Mouse (Mus musculus) liver, embryonic 14.5 days (tissue): ENCODE data around the gene Vasn. TPM values are rescaled to one million over a fixed set of nuclear protein-coding genes. Genes with fewer than 3 reads are reported as not detected.

Experiments
- ATAC-seq: fragments of 200-750 bp; cut with Nextera tagmentation; 2 replicates; pipeline ENCODE4 v1.8.0; 2017; ENCODE audit warnings: moderate number of reproducible peaks, mild to moderate bottlenecking, moderate library complexity; ENCODE audit not compliant: insufficient read depth
- DNase-seq, 3 experiments: peaks; one replicate each; pipeline ENCODE4 v3.0.0-alpha.2; 2012 to 2013; ENCODE audit warnings: low read depth in 3 of 3, low spot score in 3 of 3
- H3K27ac ChIP-seq: fragments of 300-500 bp; sonication (generic); 2 replicates; pipeline ENCODE4 v1.5.1; 2014; ENCODE audit warnings: moderate library complexity, mild to moderate bottlenecking, control low read depth, inconsistent platforms
- H3K27me3 ChIP-seq: fragments of 300-500 bp; sonication (generic); 2 replicates; pipeline ENCODE4 v1.6.1; 2014; ENCODE audit warnings: mild to moderate bottlenecking, low read length, moderate library complexity; ENCODE audit not compliant: control insufficient read depth, insufficient read depth
- H3K36me3 ChIP-seq: fragments of 300-500 bp; sonication (generic); replicated peaks from 2 replicates; pipeline ENCODE4 v1.6.1; 2014; ENCODE audit warnings: low read depth; ENCODE audit not compliant: control insufficient read depth, insufficient read depth
- H3K4me1 ChIP-seq, 2 experiments: fragments of 200-500 bp in 1 of 2; fragments of 300-500 bp in 1 of 2; sonication (generic) in 1 of 2; replicated peaks; 2 replicates each; pipeline ENCODE4 v1.6.1; 2012 to 2014; ENCODE audit warnings: antibody characterized with exemption in 1 of 2, inconsistent platforms in 1 of 2, low read length in 1 of 2; ENCODE audit not compliant: control insufficient read depth in 2 of 2, insufficient read depth in 2 of 2
- H3K4me2 ChIP-seq: fragments of 300-500 bp; sonication (generic); 2 replicates; pipeline ENCODE4 v1.6.1; 2014; ENCODE audit warnings: low read depth, mild to moderate bottlenecking, control low read depth, moderate library complexity
- H3K4me3 ChIP-seq, 2 experiments: fragments of 200-500 bp in 1 of 2; fragments of 300-500 bp in 1 of 2; sonication (generic) in 1 of 2; 2 replicates each; pipeline ENCODE4 v1.5.1; 2012 to 2014; ENCODE audit warnings: low read depth in 2 of 2, low read length in 2 of 2, mild to moderate bottlenecking in 2 of 2, control low read depth in 1 of 2, inconsistent platforms in 1 of 2, moderate library complexity in 1 of 2; ENCODE audit not compliant: insufficient read depth in 1 of 2
- H3K9ac ChIP-seq: fragments of 300-500 bp; sonication (generic); replicated peaks from 2 replicates; pipeline ENCODE4 v1.6.1; 2014; ENCODE audit warnings: mild to moderate bottlenecking, control low read depth, moderate library complexity
- H3K9me3 ChIP-seq: fragments of 300-500 bp; sonication (generic); 2 replicates; pipeline ENCODE4 v1.6.1; 2016; ENCODE audit warnings: low read length, mixed read lengths; ENCODE audit not compliant: control insufficient read depth
- CTCF ChIP-seq: IDR thresholded peaks from 2 replicates; pipeline ENCODE4 v1.5.1; 2016; ENCODE audit warnings: antibody characterized with exemption, low read depth, control low read depth
- EP300 ChIP-seq: IDR thresholded peaks from 2 replicates; pipeline ENCODE4 v1.6.1; 2016; ENCODE audit warnings: antibody characterized with exemption, low read depth
- WGBS: fragments of 180-500 bp; shearing (Covaris S2); extraction: QIAGEN DNeasy Blood & Tissue Kit; methylation state at CpG from one replicate; pipeline ENCODE4 v1.1.7; 2014; ENCODE audit not compliant: insufficient replicate concordance; 5-methylcytosine and 5-hydroxymethylcytosine counted together
- polyA plus RNA-seq, 2 experiments: library from polyadenylated mRNA; depleted of rRNA in 1 of 2; stranded (reverse) in 1 of 2; unstranded in 1 of 2; fragments of >200 nt; fragmentation: Nextera tagmentation in 1 of 2; extraction: Ambion mirVana in 1 of 2; gene quantifications; 2 replicates each; pipeline versions ENCODE4 v1.2.1 to v1.2.3; 2012 to 2014

Vasn gene
- polyA plus RNA-seq, 2 experiments = 1.2 to 2.5 TPM

- ATAC-seq = no peak
- H3K4me2 ChIP-seq = no peak overlapping the region
- no peak overlapping the region for H3K9ac ChIP-seq
- TF ChIP-seq CTCF (no peak), EP300 (no peak)
- peaks cover 6% of the 10 kb centered on the region for H3K36me3 ChIP-seq
- no peaks in the 10 kb centered on the region for H3K9me3 ChIP-seq
- no peaks in the 10 kb centered on the region for H3K27me3 ChIP-seq
- no peak overlapping the region for H3K27ac ChIP-seq
- H3K4me1 ChIP-seq = no peaks in the 10 kb centered on the region
- WGBS = 65% methylated on average over 2 of the region's 2 CpGs
- H3K4me3 ChIP-seq = no peak overlapping the region
- DNase-seq = no peak
These were observed 24.1 kb downstream of the Vasn start for GRCm38 (mm10) chr16:4663806-4664205.

- H3K36me3 ChIP-seq = peaks cover 6% of the 10 kb centered on the region
- no peak overlapping the region for H3K9ac ChIP-seq
- TF ChIP-seq EP300 (no peak), CTCF (no peak)
- H3K9me3 ChIP-seq = no peaks in the 10 kb centered on the region
- H3K27ac ChIP-seq = no peak overlapping the region
- no peak for ATAC-seq
- H3K4me1 ChIP-seq = no peaks in the 10 kb centered on the region
- no peak overlapping the region for H3K4me3 ChIP-seq
- no peaks in the 10 kb centered on the region for H3K27me3 ChIP-seq
- DNase-seq = no peak
- 79% methylated on average over 2 of the region's 2 CpGs for WGBS
- H3K4me2 ChIP-seq = no peak overlapping the region
These were observed 26.0 kb downstream of the Vasn start for GRCm38 (mm10) chr16:4665726-4666125.

GRCm38 (mm10) chr16:4667190-4667808, 27.6 kb downstream of the Vasn start:
- Histone ChIP-seq H3K27me3 (no peaks in the 10 kb centered on the region), H3K4me2 (no peak overlapping the region), H3K9ac (no peak overlapping the region), H3K4me1 (no peaks in the 10 kb centered on the region), H3K9me3 (no peaks in the 10 kb centered on the region), H3K27ac (no peak overlapping the region), H3K4me3 (no peak overlapping the region), H3K36me3 (no peaks in the 10 kb centered on the region; the same call in 1 of the 2 replicates)
- 18% methylated on average over 3 of the region's 3 CpGs for WGBS
- peak; percentile 69; the same call in 1 of the 2 replicates for ATAC-seq
- DNase-seq = peak; percentile 57 to 61 (median 61)
- TF ChIP-seq CTCF = peak; percentile 97
- TF ChIP-seq EP300 = no peak

- Histone ChIP-seq H3K4me2 (no peak overlapping the region), H3K36me3 (no peaks in the 10 kb centered on the region; the same call in none of the 2 replicates), H3K4me3 (no peak overlapping the region), H3K4me1 (no peaks in the 10 kb centered on the region), H3K27ac (no peak overlapping the region), H3K9ac (no peak overlapping the region), H3K9me3 (no peaks in the 10 kb centered on the region), H3K27me3 (no peaks in the 10 kb centered on the region)
- 58% methylated on average over 5 of the region's 5 CpGs for WGBS
- TF ChIP-seq EP300 (no peak), CTCF (no peak)
- DNase-seq (no peak), ATAC-seq (no peak)
These were observed 30.6 kb downstream of the Vasn start for GRCm38 (mm10) chr16:4670317-4670716.

GRCm38 (mm10) chr16:4674091-4674490, 34.4 kb downstream of the Vasn start:
- Histone ChIP-seq H3K4me1 (peaks cover 10 to 13% of the 10 kb centered on the region in 2 experiments), H3K9me3 (no peaks in the 10 kb centered on the region), H3K4me3 (no peak overlapping the region), H3K4me2 (no peak overlapping the region), H3K27me3 (no peaks in the 10 kb centered on the region), H3K36me3 (peaks cover 4% of the 10 kb centered on the region), H3K27ac (no peak overlapping the region), H3K9ac (no peak overlapping the region)
- 26% methylated on average over 4 of the region's 4 CpGs for WGBS
- ATAC-seq (no peak), DNase-seq (no peak)
- TF ChIP-seq EP300 (no peak), CTCF (no peak)
